Mouse (Mus musculus): ENCODE results near the gene Pcmtd2.
"Not testable (repeated sequence)": the region's sequence is repeated elsewhere in the genome, so short reads cannot be mapped to it uniquely, and the experiment has no call there.

Pcmtd2 gene

DNA sequence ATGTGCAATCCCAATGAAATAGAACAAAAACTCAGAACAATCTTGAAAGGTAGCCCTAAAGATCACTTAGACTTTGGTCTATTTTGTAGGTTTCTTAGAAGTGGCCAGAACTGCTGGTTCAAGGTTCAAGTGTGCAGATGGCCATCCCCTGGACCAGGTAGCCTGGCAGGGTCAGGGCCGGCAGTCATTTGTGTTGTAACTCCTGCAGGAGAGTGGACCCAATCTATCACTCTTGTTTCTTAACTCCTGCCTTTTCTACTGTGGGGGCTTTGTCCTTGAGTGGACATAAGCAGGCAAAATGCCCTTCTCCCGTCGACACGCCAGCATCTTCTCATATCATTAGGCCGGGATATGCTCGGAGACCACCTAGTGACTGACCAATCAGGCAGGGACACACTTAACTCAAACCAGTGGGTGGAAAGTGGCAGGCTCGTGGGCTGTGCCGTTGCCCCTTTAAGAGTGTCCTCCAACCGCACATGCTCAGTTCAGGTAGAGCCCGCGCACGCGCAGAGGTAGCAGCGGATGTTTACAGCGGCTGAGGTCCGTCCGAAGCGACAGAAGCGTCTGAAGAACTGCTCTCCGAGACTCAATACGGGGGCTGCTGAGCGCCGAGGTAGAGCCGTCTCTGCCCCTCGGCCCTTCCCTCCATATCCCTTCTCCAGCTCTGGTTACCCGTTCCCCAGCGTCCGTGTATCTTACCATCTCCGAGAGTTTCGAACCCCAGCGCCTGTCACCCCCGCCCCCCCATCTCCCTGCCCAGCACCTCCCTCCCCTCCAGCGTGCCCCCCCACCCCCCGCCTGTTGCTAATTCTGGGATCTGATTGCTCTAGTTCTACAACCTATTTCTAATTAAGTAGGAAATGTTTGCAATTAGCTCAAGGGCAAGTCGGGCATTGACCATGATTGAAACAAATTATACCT, at the start of gene Pcmtd2:
Gene Pcmtd2, plus strand, starts transcription at position 483 of the 921 bp plus-strand sequence.
- peak; percentile 93 for DNase-seq (ENCODE audit: low spot score in 2 of 2)

DNA sequence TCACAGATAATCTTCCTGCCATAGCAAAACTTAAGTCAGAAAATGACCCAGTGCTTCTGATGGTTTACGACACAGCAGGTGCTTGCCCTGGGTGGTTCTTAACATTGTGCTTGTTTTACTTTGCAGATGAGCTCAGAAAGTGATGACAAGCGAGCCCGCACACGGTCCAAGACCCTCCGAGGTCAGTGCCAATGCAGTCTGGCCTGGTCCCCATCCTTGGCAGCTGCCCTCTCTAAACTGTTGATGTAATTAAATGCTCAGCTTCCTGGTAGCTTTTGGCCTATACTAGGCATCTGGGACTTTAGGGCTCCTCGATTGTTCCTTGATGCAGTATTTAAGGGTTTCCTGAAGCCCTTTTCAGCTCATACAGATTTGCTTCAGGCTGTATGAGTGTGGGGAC, 48.3 kb upstream of the Pcmtd2 start:
- no peak for DNase-seq (ENCODE audit: low spot score in 2 of 2)

DNA sequence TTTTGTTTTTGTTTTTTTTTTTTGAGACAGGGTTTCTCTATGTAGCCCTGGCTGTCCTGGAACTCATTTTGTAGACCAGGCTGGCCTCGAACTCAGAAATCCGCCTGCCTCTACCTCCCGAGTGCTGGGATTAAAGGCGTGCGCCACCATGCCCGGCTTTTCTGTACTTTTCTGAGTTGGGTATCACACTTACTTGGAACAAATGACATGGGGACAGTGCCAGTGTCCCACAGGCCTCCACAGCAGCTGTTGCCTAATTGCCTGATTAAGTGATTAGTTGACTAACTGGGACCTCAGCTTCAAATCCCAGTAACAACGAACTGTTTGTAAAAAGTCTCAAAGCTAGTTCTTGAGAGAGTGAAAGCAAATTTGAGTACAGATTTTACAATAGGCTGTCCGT, 44.5 kb upstream of the Pcmtd2 start:
- not testable (repeated sequence) for DNase-seq (ENCODE audit: low spot score in 2 of 2)

DNA sequence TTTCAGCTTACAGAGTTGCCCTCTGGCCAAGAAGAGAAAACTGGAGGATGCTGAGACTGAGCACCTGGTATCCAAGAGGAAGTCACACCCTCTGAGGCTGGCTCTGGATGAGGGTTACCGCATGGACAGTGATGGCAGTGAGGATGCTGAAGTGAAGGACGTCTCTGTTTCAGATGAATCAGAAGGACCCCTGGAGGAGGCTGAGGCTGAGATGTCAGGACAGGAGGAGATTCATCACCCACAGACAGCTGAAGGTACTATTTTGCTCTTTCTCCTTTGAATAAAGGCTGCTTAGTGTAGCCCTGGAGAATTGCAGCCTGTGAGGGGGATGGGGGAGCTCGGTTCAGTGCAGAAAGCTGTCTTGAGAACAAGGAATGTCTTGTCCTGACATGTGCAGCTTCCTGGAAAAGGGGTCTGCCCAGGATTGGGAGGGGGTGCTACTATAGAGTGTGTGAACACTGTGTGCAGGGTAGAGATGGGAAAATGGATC, 42.0 kb upstream of the Pcmtd2 start:
- no peak for DNase-seq (ENCODE audit: low spot score in 2 of 2)

DNA sequence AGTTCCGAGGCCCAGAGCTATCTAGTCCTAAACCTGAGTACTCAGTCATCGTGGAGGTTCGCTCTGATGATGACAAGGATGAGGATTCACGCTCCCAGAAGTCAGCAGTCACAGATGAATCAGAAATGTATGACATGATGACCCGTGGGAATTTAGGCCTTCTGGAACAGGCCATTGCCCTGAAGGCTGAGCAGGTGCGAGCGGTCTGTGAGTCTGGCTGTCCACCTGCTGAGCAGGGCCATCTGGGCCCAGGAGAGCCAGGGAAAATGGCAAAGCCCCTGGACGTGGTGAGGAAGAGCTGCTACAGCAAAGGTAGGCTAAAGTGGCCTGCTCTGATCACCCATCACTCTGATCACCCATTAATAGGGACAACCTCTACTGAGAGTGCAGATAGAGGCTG, 40.0 kb upstream of the Pcmtd2 start:
- no peak for DNase-seq (ENCODE audit: low spot score in 2 of 2)

DNA sequence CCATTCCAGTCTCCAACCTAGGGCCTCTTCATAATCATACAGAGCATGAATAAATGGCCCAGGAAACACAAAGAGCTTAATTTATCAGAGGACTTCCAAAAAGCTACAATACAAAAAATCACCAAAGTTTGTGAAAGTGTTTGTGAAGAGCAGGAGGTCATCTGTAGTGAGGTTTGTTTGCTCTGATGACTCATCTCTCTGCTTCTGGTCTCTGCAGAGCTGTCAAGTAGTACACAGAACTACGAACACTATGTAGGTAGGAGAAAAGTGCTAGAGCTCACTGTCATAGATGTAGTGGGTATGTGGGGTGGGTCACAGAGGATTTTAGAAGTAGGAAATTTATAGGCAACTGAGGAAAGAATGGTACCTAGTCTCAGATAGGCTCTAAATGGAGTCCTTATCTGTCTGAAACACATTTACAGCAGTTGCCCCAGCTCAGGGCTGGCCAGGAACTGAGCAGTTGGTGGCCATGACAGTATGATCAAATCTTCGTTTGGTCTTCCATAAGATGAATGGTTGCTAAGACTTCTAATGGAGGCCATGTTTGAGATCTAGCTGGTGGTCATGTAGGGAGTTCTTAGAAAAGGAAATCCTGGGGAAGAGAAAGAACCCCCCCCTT, 8.5 kb upstream of the Pcmtd2 start:
- DNase-seq (ENCODE audit: low spot score in 2 of 2), result no peak

DNA sequence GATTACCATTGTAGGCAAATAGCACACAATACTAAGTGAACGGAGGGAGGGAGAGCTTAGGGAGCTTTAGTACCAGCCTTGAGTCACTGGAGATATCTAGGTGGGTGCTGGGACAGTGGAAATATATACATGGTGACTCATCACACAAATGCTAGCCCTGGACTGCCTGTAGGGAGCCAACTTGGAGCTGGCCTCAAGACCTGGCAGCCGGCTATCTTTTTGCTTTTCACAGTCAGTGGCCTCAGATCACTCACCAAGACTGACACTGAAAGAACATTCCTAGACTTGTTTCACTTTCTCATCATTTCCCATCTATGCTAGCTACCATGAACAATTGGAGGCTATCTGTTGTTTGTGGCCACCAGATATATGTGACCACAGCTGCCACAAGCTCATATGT, 4.9 kb upstream of the Pcmtd2 start:
- DNase-seq (ENCODE audit: low spot score in 2 of 2), result no peak

DNA sequence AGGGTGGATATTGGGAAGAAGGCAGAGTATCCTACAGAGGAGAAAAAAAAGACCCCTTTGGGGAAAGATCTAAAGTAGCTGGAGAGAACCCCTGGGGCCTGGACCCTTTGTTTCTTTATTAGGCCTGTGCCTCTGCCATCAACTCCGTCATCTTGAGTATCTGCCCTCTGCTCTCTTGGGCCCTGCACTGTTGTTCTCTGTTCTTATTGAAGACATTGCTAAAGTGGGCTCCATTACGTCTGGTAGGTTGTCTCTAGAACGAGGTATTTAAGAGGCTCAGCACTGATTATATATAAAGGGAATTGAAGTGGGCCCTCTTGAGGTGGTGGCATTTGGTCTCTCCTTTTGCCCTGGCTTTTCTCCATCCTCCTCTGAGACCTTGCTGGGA, 633 bp downstream of the Pcmtd2 start:
- DNase-seq (ENCODE audit: low spot score in 2 of 2), result peak in 1 of 2 experiments; percentile 19

DNA sequence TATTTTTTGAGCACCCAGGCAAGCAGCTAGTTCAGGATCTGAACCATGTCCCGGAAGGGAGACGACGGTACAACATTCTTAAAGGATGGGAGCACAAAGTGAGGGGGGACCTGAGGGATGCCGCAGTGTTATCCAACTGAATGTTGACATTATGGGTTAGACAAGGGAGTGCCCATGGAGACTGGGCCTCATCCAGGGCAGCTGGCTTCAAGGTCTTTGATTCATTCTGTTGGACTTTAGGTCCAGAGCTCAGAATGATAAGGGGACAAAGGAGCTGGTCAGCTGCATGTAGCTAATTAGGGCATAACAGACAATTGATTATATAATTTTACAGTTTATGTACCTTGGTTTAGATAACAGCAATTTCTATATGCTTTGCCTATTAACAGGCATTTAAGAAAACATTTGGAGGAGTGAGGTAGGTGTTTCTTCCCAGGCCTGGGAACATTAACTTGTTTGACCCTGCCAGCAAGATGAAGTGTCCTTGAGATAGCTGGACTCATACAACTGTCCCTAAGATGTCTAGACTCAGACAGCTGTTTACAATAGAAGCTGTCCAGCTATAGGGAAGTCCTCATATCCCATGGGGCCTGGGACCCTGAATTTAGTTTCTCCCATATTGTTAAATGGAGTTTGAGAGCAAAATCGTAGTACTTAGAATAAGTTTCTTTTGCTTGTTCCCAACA, 8.2 kb downstream of the Pcmtd2 start:
- DNase-seq (ENCODE audit: low spot score in 2 of 2), result no peak

DNA sequence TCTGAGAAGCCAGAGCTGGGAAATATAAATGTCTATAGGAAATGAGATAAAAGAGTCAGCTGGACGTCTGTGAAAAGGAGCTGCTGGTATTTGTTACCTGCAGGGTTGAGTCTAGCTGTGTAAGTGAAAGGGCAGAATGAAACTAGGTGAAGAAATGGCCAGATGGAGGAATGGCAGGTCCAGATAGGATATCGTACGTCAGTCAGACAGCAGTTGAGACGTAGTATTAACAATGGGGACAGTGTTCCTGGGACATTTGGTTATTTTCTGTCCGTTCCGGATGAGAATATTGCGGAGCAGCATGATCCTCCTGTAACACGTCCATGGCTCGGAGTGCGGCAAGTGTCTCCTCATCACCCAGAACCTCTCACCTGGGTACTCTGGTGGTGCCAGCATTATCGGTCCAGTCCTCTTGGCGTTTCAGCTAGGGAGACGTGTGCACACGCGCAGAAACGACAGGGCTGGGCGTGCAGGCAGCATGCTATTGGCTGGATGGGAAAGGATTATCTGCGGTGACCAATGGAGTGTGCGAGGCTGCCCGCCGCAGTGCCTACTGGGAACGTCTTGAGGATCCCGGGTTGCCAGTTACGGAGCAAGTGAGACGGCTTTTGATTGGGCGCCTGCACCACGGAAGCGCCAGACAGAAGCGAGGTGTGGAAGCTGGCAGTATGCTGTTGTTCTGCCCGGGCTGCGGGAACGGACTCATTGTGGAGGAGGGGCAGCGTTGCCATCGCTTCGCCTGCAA, 26.3 kb downstream of the Pcmtd2 start, which contains the start of gene Polr3k:
Gene Polr3k, plus strand, starts transcription at position 547 of the 745 bp plus-strand sequence.
- DNase-seq (ENCODE audit: low spot score in 2 of 2), result peak; percentile 97

DNA sequence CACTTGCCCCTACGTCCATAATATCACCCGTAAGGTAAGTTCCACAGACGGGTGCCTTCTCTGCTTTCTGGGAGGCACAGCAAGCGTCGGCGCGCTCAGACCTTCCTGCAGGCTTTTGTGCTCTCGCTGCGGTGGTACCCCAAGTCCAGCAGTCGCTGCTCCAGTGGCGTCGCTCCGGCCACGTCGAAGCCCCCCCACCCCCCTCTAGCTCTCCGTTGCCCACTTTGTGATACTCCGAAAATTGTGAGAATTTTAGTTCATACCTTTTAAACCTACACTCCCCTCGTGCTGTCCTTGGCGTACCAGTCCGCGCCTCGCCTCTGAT, 26.8 kb downstream of the Pcmtd2 start:
- no peak for DNase-seq (ENCODE audit: low spot score in 2 of 2)

DNA sequence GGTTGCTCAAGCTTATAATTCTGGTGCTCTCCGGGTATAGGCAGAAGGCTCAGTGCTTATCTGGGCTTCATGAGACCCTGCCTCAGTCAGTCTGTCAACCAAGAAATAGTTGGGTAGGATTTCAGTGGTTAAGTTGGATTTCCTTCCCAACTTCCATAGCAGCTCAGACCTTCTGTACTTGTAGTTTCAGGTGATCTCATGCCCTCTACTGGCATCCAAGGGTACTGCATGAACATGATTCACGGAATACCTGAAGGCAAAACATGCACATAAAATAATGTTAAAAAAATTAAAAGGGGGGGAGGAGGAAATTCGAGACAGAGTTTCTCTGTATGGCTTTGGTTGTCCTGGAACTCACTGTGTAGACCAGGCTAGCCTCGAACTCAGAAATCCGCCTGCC, 29.3 kb downstream of the Pcmtd2 start:
- DNase-seq (ENCODE audit: low spot score in 2 of 2), result peak; percentile 88 to 91

DNA sequence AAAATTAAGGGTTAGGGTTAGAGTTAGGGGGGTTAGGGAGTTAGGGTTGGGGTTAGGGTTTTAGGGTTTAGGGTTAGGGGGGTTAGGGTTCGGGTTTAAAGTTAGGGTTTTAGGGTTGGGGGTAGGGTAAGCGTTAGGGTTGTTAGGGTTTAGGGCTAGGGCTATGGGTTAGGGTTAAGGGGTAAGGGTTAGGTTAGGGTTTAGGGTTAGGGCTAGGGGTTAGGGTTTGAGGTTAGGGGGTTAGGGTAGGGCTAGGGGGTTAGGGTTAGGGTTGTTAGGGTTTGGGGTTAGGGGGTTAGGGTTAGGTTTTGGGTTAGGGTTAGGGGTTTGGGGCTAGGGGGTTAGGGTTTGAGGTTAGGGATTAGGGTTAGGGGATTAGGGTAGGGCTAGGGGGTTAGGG, 33.4 kb downstream of the Pcmtd2 start:
- DNase-seq (ENCODE audit: low spot score in 2 of 2), result no peak

DNA sequence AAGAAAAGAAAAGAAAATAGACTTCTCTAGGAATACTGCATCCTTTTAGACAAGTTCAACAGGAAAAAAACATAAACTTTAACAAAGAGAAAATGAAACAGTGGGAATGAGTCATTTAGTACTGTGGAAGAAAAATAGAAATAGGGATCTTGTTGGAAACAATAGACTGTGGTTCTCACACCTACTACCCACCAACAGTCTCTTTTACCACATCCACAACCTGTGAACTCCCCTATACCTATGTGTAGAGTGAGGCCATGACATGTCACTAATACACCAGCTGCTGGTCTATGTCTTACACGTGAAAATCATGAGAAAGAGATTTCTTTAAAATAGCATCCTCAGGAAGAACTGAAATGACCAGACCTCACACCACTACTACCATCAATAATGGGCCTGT, 41.2 kb downstream of the Pcmtd2 start:
- no peak for DNase-seq (ENCODE audit: low spot score in 2 of 2)

DNA sequence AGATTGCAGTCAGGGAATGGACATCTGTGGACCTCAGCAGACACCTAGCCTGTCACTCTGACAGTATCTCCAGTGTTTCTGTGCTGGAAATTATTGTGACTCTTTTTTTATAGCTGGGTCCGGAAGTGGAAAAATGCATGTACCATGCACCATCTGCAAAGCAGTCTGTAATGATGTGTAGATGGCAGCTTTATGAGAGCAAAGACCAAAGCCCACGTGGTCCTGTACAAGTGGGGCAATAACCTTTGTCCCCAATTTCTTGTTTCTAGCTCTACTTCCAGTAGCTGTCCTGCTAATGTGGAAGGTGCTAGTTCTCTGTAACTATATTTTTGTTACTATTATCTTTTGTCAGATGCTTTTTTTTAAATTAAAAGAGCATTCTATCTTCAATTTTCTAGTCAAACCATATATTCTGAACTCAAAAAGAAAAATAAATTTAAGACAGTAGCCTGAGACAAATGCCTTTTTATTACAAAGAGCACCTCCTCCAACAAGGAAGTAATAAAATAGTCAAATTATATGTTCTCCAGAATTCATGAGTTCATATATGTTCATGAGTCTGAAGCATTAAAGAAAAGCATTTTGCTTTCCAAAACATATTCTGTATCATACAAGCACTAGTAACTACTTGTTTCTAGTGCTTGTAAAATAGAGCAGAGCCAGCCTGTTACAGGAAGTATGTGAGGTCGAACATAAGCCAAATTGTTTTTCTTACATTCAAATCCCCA, 45.5 kb downstream of the Pcmtd2 start:
- no peak for DNase-seq (ENCODE audit: low spot score in 2 of 2)

Data from right cerebral cortex, adult 2 months (tissue).